Mouse (Mus musculus): Measurements from ENCODE around the gene Tepsin.

Gene Tepsin

GRCm38 (mm10) chr11:120060634-120061033, 37.9 kb downstream of the Tepsin start:
- no peak for DNase-seq

DNA sequence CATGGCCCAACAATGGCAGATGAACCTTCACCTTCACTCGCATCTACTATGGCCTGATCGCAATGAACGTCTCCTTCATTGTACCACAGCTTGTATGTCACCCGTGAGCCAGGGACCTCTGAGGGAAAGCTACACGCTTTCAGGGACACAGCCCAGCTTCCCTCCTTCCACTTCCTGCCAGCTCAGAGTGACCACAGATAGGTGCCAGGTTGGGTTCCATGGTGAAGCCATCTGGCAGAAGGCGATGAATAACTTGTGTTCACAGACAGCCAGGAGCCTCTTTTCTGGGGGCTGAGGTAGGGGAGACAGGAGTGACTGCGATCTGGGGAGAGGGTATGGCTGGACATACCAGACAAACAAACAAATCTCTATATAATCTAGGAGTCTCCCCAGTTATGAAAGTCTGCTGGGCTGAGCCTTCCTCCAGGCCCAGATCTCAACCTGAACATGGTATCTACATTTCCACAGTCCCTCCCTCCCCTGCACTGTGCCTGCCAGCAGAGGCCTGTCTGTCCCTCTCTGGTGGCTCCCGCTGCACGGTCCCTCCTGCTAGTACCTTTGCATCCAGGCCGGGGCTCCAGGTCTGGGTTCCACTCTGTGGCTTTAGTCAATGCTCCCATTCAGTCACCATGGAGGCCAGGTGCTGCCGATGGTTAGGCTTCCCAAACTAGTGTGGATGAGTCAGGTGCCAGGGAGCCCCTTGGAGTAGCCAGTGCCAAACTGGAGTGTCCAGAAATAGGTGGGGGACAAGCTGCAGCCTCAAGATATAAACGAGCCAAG, 42.4 kb downstream of the Tepsin start:
- no peak for DNase-seq

GRCm38 (mm10) chr11:120053846-120054245, 44.7 kb downstream of the Tepsin start:
- no peak for DNase-seq

DNA sequence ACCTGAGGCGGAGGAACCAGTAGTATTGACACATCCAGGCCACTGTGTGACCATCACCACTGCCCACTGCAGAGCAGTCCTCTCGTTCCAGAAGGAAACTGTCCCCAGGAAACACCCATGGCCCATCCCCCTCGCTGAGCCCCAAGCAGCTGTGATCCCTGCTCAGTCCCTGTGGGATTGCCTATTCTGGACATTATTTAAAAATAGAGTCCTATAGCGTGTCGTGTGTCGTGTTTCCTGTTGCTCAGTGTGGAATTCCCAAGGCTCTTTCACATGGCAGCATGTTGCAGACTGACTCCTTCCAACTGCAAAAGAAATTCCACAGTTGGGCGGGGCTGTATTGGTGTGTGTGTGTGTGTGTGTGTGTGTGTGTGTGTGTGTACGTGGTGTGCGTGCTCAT, 46.3 kb downstream of the Tepsin start:
- no peak for DNase-seq

DNA sequence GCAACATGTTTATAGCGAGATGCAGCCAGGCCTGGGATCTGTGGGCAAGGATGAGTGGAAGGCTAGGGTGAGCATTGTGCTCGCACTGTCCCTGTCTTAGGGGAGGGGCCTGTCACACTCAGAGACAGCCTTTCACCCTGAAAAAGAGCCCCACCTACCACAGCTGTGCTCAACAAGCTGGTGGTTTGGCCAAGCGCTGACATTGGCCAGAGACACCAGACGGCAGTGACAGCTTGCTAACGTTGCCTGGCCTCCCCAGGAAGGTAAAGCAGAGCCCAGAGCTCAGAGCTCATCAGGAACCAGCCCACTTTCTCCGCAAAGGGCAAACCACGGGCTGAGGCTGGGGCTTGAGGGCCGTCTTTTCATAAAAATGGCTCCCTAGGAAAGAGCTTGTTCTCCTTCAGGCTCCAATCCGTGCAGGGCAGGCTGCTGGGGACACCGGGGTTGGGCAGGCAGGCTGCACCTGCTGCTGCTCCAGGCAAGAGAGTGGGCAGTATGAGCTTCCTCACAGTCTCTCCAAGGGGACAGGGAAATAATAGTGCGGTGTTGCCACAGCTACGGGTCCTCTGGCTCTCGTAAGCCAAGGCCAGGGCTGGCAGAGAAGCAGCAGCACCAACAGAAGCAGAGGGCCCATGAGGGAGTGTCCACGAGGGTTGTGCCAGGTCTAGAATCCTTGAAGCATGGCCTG, 47.3 kb downstream of the Tepsin start:
- DNase-seq, result no peak

GRCm38 (mm10) chr11:120049067-120049466, 49.5 kb downstream of the Tepsin start:
- DNase-seq, result no peak

- peak; percentile 78 for DNase-seq
These were observed 50.3 kb downstream of the Tepsin start for GRCm38 (mm10) chr11:120048252-120048556.

GRCm38 (mm10) chr11:120047531-120048251, 50.8 kb downstream of the Tepsin start:
- peak; percentile 33 for DNase-seq

DNA sequence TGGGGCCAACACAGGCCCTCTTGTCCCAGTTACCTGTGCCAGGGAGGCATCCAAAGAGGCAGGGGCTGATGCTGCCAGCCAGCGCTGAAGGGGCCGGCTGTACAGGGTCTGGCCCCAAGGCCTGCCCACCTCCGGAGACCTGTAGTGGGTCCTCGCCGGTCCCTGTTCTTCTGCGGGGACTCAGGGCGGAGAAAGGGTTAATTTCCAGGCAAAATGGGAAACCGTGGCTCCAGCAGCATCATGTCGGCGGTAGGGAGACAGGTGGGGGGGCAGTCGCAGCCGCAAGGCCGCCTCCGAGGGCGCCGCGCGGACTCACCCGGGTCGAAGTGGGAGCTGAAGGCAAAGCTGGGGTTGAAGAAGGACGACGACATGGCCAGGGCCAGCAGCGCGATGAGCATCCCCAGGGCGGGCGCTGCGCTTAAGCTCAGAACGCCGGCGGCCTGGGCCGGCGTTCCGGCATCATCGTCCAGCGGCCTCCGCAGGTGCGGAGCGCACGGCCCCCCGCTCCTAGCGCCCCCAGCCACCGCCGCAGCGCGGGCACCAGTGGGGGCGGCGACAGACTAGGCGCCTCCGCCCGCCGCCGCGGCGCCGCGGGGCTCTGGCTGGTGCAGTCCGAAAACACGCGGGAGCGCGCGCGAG, 51.9 kb downstream of the Tepsin start, which contains the start of gene Aatk:
Gene Aatk (minus strand): TSS at position 615 of the 639 bp plus-strand sequence.
- peak; percentile 58 for DNase-seq

DNA sequence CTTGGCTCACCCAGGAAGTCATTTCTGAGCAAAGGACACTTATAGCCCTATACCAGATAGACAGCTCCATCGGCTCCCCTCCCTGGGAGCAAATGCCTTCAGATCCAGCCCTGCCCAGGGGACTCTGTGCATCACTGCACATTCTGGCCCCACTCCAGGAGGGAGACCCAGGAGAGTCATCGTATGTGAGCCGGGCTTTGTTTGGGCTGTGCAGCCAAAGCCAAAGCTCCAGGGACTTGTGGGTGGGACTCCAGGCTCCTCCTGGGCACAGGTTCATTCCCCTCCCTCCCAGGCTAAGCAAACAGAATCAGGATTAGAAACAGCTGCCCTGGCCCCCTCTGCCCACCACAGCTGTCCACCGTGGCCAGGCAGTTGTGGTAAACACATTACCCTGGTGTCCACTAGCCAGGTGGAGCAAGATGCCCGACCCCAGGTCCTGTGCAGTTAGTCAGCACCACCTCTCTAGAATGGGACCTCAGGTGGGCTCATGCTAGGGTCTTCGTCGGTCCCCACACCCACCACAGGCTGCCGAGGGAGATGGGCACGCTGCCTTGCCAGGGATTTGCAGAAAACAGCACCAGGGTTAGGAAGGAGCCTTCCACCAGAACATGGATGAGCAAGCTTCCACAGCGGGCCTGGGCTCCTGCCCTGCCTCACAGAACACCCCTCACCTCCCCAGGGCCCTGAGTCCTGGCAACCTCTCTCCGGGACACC, 52.5 kb downstream of the Tepsin start:
- peak; percentile 68 for DNase-seq

DNA sequence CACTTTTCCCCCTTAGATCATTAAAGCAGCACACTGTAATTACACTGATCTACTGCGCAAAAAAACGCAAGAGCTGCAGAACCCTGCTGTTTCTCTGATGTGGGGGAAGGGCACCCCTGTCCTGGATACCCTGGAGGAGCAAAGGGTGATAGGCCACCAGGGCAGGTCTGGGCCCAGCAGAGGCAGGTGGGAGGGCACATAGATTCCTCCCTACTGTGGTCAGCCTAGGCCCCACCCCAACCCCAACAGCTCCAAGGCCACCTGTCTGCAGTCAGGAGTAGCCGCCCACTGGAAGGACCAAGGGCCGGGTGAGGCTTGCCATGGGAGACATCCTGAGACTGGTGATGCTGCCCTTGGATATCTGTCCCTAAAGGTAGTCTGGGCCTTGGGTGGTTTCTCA, 53.2 kb downstream of the Tepsin start:
- no peak for DNase-seq

DNA sequence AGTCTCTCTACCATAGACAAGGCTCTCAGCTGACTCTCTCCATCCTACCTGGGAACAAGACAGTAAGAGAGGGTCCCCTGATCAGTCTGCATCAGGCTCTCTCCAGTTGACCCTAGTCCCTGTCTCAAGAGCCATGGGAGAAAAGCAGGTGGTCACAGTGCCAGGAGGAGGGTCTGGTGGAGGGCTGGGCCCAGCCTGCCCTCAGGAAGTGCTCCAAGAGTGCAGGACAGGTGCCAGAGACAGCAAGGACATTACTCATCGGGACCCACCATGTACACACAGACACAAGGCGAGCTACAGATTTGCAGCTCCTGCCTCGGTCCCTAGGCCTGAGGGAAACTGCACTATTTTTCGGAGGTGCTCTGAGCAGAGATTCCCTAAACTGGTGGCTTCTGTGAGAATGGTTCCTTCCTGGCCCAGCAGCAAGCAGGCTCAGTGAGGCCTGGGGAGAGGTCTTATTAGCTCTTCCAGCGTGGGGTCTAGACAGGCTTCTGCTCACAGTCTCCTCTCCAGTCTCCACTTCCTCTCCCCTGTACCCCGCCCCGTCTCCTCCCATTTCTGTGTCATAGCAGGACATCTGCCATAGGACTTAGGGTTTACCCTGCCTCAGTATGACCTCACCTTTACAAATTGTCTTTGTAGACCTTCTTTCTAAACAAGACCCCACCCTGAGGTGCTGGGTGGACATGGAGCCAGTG, 56.2 kb downstream of the Tepsin start:
- DNase-seq, result no peak

DNA sequence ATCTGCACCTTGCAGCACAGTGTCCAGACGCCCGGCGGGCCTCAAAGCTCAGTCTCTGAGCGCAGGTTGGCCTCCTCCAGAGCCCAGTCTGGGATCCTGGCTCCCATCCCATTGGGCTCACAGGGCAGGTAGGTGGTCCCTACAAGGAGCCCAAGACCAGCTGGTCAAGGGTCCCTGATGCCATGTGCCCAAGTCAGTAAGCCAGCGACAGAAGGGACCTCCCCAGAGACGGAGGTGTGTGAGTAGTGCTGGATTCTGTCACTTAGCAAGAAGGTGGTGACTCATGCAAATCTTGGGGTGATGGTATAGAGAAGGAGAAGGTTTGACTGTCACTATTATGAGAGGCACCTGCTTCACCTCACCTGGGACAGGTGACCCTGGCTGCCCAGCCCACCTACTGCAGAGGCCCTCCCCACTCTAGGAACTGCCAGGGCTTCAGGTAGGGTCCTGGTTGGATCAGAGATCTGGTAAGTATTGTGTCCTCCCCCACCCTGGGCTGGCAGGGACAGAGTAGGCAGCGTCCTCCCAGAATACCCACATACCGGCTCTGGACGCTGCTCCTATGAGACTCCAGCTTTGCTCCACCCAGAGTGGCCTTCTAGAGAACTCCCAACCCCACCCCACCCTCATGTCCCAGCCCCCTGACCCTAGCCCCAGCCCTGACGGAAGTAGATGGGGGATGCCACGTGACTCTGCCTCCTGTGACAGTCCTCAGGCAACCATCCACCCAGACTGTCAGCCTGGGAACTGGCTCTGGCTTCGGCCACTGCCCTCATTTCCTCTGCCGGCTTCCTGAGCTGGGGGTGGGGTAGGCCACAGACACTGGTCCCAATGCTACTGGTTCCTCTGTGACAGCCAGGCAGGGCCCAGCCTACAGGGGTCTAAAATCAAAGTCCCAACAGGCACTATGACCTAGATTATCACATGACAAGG, 57.1 kb downstream of the Tepsin start:
- no peak for DNase-seq

All from right cerebral cortex, postnatal 4 days (tissue).